Mouse (Mus musculus) liver, adult 2 months (tissue): ENCODE measurements at regions not wholly inside any gene's neighbourhood (a gene's known extent, or its start where the extent isn't known, plus 50 kb on each side); places are given as distances from the start of the nearest gene placed in this dataset.

Experiments
- CTCF ChIP-seq: fragments of 200-500 bp; IDR thresholded peaks from 2 replicates; pipeline ENCODE4 v1.5.1; 2011; ENCODE audit warnings: low read depth, low read length, control low read depth
- POLR2A ChIP-seq: fragments of 200-500 bp; IDR thresholded peaks from 2 replicates; pipeline ENCODE4 v1.6.1; 2011; ENCODE audit warnings: low read length, control low read depth; ENCODE audit not compliant: insufficient read depth; ENCODE audit errors: extremely low read depth

DNA sequence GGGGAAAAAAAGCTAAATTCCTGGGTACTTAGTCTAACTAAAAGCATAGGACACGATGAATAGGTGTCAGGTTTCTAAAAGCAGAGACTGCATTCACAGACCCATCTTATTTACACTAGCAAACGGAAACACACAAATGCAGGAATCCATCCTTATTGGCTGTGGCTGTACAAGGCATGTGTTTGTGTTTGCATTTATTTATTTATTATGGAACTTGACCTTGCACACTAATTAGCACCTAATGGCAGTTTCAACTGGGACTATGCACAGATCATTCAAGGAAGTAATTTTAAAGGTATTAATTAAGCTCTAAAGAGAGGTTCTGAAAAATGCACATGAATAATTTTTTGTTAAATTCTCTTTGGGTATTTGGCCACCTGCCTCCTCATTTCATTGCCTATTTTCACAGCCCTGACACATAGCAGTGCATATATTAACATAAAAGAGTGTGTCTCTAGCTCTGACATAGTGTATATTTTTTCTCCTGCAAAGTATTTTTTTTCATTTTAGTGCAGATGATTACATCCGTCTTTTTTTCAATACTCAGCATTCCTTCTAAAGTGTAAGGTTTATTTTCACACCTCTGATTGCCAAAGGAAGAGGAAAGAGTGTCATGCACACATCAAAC is 1351.5 kb upstream of the Slc10a2 start:
- TF ChIP-seq CTCF = no peak
- TF ChIP-seq POLR2A = no peak
